Mouse (Mus musculus): ENCODE measurements around the gene Rab6b. TPM values are rescaled to one million over a fixed set of nuclear protein-coding genes. Genes with fewer than 3 reads are reported as not detected.

Rab6b gene
- total and polyA plus RNA-seq, 3 experiments, result not detected

GRCm38 (mm10) chr9:103108943-103109670, 2.5 kb upstream of the Rab6b start:
- no peak overlapping the region for H3K4me3 ChIP-seq (ENCODE audit: control insufficient read depth in 1 of 2, insufficient read depth in 1 of 2, low read depth in 2 of 2, low read length in 2 of 2)

GRCm38 (mm10) chr9:103109911-103110310, 1.7 kb upstream of the Rab6b start:
- Histone ChIP-seq H3K4me3 (ENCODE audit: control insufficient read depth in 1 of 2, insufficient read depth in 1 of 2, low read depth in 2 of 2, low read length in 2 of 2) (no peak overlapping the region), H3K27ac (ENCODE audit: control insufficient read depth, low read depth, low read length) (no peak overlapping the region), H3K4me1 (ENCODE audit: control insufficient read depth in 1 of 2, insufficient read depth in 2 of 2, low read length in 2 of 2) (no peaks in the 10 kb centered on the region), H3K9me3 (replicated peaks; ENCODE audit: insufficient read depth, low read length) (no peaks in the 10 kb centered on the region), H3K27me3 (ENCODE audit: control insufficient read depth in 1 of 2, insufficient read depth in 2 of 2, low read length in 2 of 2) (no peaks in the 10 kb centered on the region), H3K79me2 (ENCODE audit: control insufficient read depth, insufficient read depth, low read length, poor library complexity) (no peaks in the 10 kb centered on the region), H3K36me3 (ENCODE audit: control insufficient read depth in 1 of 2, insufficient read depth in 2 of 2, low read length in 2 of 2) (no peaks in the 10 kb centered on the region), H3K9ac (ENCODE audit: control insufficient read depth, low read depth, low read length, poor library complexity, severe bottlenecking) (no peak overlapping the region)
- no peak for DNase-seq (ENCODE audit: low read depth, low spot score)
- no peak for TF ChIP-seq RCOR1 (IDR thresholded peaks at IDR 0.05; ENCODE audit: low read depth, low read length)
- TF ChIP-seq MAX (IDR thresholded peaks at IDR 0.05; ENCODE audit: low read length), result no peak
- TF ChIP-seq E2F4 (IDR thresholded peaks at IDR 0.05; ENCODE audit: borderline replicate concordance, low read depth, low read length), result no peak
- no peak for TF ChIP-seq TBP (IDR thresholded peaks at IDR 0.05; ENCODE audit: low read depth, low read length)

More at GRCm38 (mm10) chr9:103108943-103109670, 2.5 kb upstream of the Rab6b start:
- Histone ChIP-seq H3K79me2 (ENCODE audit: control insufficient read depth, insufficient read depth, low read length, poor library complexity) (no peaks in the 10 kb centered on the region), H3K4me1 (ENCODE audit: control insufficient read depth in 1 of 2, insufficient read depth in 2 of 2, low read length in 2 of 2) (no peaks in the 10 kb centered on the region), H3K9ac (ENCODE audit: control insufficient read depth, low read depth, low read length, poor library complexity, severe bottlenecking) (no peak overlapping the region), H3K27me3 (ENCODE audit: control insufficient read depth in 1 of 2, insufficient read depth in 2 of 2, low read length in 2 of 2) (no peaks in the 10 kb centered on the region), H3K27ac (ENCODE audit: control insufficient read depth, low read depth, low read length) (no peak overlapping the region), H3K36me3 (ENCODE audit: control insufficient read depth in 1 of 2, insufficient read depth in 2 of 2, low read length in 2 of 2) (no peaks in the 10 kb centered on the region), H3K9me3 (replicated peaks; ENCODE audit: insufficient read depth, low read length) (no peaks in the 10 kb centered on the region)
- no peak for DNase-seq (ENCODE audit: low read depth, low spot score)
- TF ChIP-seq POLR2AphosphoS2 (IDR thresholded peaks at IDR 0.05; ENCODE audit: low read length), result no peak
- no peak for TF ChIP-seq POLR2AphosphoS5 (IDR thresholded peaks at IDR 0.05; ENCODE audit: borderline replicate concordance, low read depth, low read length)

GRCm38 (mm10) chr9:103110727-103111501, 673 bp upstream of the Rab6b start:
- H3K4me3 ChIP-seq (ENCODE audit: control insufficient read depth in 1 of 2, insufficient read depth in 1 of 2, low read depth in 2 of 2, low read length in 2 of 2), result no peak overlapping the region
- no peak for DNase-seq (ENCODE audit: low read depth, low spot score)

More at GRCm38 (mm10) chr9:103110727-103111501, 673 bp upstream of the Rab6b start:
- Histone ChIP-seq H3K9me3 (replicated peaks; ENCODE audit: insufficient read depth, low read length) (no peaks in the 10 kb centered on the region), H3K27ac (ENCODE audit: control insufficient read depth, low read depth, low read length) (no peak overlapping the region), H3K27me3 (ENCODE audit: control insufficient read depth in 1 of 2, insufficient read depth in 2 of 2, low read length in 2 of 2) (no peaks in the 10 kb centered on the region), H3K36me3 (ENCODE audit: control insufficient read depth in 1 of 2, insufficient read depth in 2 of 2, low read length in 2 of 2) (no peaks in the 10 kb centered on the region), H3K9ac (ENCODE audit: control insufficient read depth, low read depth, low read length, poor library complexity, severe bottlenecking) (no peak overlapping the region), H3K4me1 (ENCODE audit: control insufficient read depth in 1 of 2, insufficient read depth in 2 of 2, low read length in 2 of 2) (no peaks in the 10 kb centered on the region), H3K79me2 (ENCODE audit: control insufficient read depth, insufficient read depth, low read length, poor library complexity) (no peaks in the 10 kb centered on the region)
- TF ChIP-seq MYC (IDR thresholded peaks at IDR 0.05; ENCODE audit: low read depth, low read length), result no peak
- TF ChIP-seq SIN3A (IDR thresholded peaks at IDR 0.05; ENCODE audit: low read length), result no peak
- no peak for TF ChIP-seq EP300 (IDR thresholded peaks at IDR 0.05; ENCODE audit: low read depth in 1 of 2, low read length in 2 of 2)
- no peak for TF ChIP-seq NRF1 (IDR thresholded peaks at IDR 0.05; ENCODE audit: insufficient read depth, low read depth, low read length, poor library complexity, severe bottlenecking)
- no peak for TF ChIP-seq POLR2AphosphoS5 (IDR thresholded peaks at IDR 0.05; ENCODE audit: borderline replicate concordance, low read depth, low read length)
- no peak for TF ChIP-seq USF1 (IDR thresholded peaks at IDR 0.05; ENCODE audit: low read depth, low read length)
- TF ChIP-seq NELFE (IDR thresholded peaks at IDR 0.05; ENCODE audit: low read depth, low read length), result no peak
- no peak for TF ChIP-seq CTCF (IDR thresholded peaks at IDR 0.05 in 2 of 3, conservative IDR thresholded peaks at IDR 0.05 in 1 of 3; ENCODE audit: control insufficient read depth in 1 of 3, insufficient read depth in 1 of 3, low read depth in 2 of 3, low read length in 3 of 3, poor library complexity in 1 of 3, severe bottlenecking in 1 of 3)
- TF ChIP-seq MAFK (IDR thresholded peaks at IDR 0.05; ENCODE audit: borderline replicate concordance, low read depth, low read length), result no peak
- no peak for TF ChIP-seq RAD21 (IDR thresholded peaks at IDR 0.05; ENCODE audit: low read depth, low read length)
- no peak for TF ChIP-seq POLR2A (IDR thresholded peaks at IDR 0.05; ENCODE audit: control insufficient read depth in 1 of 2, insufficient read depth in 1 of 2, low read depth in 1 of 2, low read length in 2 of 2, poor library complexity in 1 of 2)
- no peak for TF ChIP-seq TBP (IDR thresholded peaks at IDR 0.05; ENCODE audit: low read depth, low read length)
